Mouse (Mus musculus) megakaryocyte-erythroid progenitor cell, adult 5-6 weeks (primary cell): ENCODE measurements around the gene Uvrag. TPM values are rescaled to one million over a fixed set of nuclear protein-coding genes. Genes with fewer than 3 reads are reported as not detected.

ENCODE experiments used
- ATAC-seq: replicated peaks from 2 replicates; pipeline ENCODE4 v1.8.0; 2016; ENCODE audit warnings: mild to moderate bottlenecking, inconsistent platforms; ENCODE audit not compliant: severe bottlenecking, poor library complexity, low FRiP score, low TSS enrichment
- total RNA-seq, 2 experiments: library from RNA; stranded (forward) in 1 of 2; stranded (reverse) in 1 of 2; fragments of 200-1000, 215-1000 nt in 1 of 2; fragments of >200 nt in 1 of 2; fragmentation: Nextera tagmentation in 1 of 2; gene quantifications; 2 replicates each; pipeline ENCODE4 v1.2.3; 2014 to 2017

Gene Uvrag
- total RNA-seq, 2 experiments from 2014 or later, result 15.0 to 16.2 TPM

- no peak for ATAC-seq
Observed at GRCm38 (mm10) chr7:98843649-98844048, 297.3 kb downstream of the Uvrag start.

DNA sequence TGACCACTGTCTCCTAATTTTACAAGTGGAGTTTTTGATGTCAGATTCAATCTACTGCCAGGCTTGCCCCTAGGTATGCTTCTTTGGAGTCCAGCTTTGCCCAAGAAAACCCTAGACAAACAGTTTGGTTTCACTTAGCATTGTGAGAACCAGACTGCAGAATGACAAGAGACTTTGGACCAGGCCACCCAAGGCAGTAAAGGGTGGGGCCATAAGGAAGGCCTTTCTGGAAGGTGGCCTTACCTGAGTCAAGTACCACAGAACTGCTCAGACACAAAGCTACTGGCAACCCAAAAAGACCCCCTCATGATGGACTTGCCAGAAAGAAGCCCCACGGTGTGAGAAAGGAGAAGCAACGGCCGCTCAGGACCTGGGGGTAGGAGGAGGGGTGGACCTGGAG lies 297.9 kb downstream of the Uvrag start:
- no peak for ATAC-seq

DNA sequence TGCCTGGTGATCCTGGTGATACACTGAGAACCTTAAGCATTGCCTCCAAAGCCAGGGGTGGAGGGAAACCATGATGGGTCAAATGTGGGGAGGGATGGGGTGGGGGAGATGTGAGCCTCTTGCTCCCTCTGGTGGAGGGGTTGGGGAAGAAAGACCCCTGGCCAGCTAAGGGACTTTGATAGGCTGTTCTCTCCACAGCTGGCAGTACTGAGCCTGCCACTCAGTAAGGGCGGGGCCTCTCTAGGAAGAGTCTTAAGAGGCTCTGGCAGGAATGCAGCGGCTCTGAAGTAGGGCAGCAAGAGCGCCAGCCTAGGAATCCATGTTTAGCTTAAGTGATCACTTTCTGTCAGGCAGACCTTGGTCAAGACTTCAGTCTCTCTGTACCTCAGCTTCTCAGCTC lies 299.1 kb downstream of the Uvrag start:
- no peak for ATAC-seq

DNA sequence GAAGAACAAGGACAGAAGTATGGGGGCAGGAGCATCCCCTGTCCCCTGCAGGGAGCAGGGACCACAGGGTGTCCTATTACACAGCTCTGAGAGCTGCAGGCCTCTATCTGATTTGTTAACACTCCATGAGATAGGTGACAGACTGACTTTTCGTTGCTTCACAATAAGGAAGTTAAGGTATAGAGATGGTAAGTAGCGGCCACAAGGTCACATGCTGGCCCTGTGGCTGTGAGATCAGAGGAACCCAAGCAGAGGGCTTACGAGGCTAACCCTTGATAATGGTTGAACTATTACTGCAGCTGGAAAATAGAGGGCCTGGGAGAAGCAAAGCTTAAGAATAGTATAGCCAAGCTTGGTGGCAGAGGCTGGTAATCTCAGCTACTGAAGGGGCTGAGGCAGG lies 300.2 kb downstream of the Uvrag start:
- no peak for ATAC-seq

DNA sequence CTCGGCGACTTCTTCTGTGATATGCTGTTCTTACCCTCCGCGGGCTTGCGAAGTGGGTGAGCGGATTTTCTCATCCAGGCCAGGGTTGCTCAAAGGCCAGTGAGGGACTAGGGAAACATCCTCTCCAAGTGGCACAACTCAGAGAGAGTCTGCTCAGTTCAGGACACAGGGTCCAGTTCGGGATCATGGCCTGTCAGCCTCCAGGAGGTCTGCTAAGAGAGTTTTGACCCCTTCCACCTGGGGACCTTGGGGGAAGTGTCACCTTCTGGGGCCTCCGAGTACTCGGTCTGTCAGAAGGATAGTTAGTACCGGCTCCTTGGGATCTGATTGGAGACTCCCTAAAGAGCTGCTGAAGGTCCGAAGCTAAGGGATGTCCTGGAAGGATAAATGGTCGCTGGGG lies 301.6 kb downstream of the Uvrag start:
- no peak for ATAC-seq

DNA sequence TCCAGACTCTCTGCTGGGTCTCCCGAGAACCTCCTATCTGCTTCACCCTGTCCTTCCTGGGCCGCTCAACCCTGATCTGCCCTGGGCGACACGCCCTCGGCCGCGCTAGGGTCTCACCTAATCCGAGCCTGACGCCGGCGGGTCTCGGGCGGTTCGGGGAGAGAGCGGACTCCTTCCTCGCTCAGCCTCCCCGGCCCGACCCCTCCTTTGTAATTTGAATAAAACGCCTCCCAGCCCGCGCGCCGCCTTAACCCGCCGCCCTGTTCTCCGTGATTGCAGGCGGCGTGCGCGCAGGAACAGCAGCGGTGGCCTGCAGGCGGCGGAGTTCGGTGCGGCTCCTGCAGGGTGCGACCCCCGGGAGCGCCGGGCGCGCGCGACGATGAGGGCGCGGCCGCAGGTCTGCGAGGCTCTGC lies 302.2 kb downstream of the Uvrag start:
- ATAC-seq, result no peak

- peak; percentile 73 for ATAC-seq
Observed at GRCm38 (mm10) chr7:98837901-98838300, 303.0 kb downstream of the Uvrag start.

DNA sequence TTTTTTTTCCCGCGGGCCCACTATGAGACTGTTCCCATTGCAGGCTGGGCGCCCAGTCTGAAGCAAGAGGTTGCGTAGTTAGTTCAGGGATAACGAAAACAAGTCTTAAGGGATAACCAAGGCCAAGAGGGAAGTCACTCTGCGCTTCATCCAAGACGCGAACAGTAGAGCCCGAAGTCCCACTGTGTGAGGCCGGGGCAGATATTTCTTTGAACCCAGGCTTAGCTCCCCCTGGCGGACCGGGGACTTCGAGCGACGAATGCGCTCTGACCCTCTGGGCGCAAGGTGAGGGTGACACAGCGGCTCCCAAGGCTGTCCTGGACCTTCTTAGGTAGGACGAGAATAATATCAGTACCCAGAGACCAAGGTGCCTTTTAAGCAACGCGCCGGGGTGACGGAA lies 304.3 kb downstream of the Uvrag start:
- 0 out of 2 replicates have a peak, but pooled peaks have one; percentile 46 for ATAC-seq

GRCm38 (mm10) chr7:98835519-98836441 lies 305.2 kb downstream of the Uvrag start:
- no peak for ATAC-seq

Other genes starting within 250 kb of the Uvrag start
- not detected in 2 replicates for gene Dgat2, start 41.6 kb upstream of the Uvrag start, total RNA-seq (2014; fragmentation: Nextera tagmentation)
- gene Dgat2, start 41.6 kb upstream of the Uvrag start, total RNA-seq (2017), result 0.57 TPM in 1 of 2 replicates, not detected in the other
- 0.27 TPM in 1 of 2 replicates, not detected in the other for gene Mogat2, start 97.5 kb upstream of the Uvrag start, total RNA-seq (2014; fragmentation: Nextera tagmentation)
- not detected in 2 replicates for gene Mogat2, start 97.5 kb upstream of the Uvrag start, total RNA-seq (2017)
- not detected in 2 replicates for gene Map6, start 126.3 kb upstream of the Uvrag start, total RNA-seq (2014; fragmentation: Nextera tagmentation)
- not detected in 2 replicates for gene Map6, start 126.3 kb upstream of the Uvrag start, total RNA-seq (2017)
- not detected in 2 replicates for gene Serpinh1, start 212.1 kb upstream of the Uvrag start, total RNA-seq (2014; fragmentation: Nextera tagmentation)
- gene Serpinh1, start 212.1 kb upstream of the Uvrag start, total RNA-seq (2017), result not detected in 2 replicates
- gene Gdpd5, start 240.3 kb upstream of the Uvrag start, total RNA-seq (2014; fragmentation: Nextera tagmentation), result 0.30 TPM in 1 of 2 replicates, not detected in the other
- gene Gdpd5, start 240.3 kb upstream of the Uvrag start, total RNA-seq (2017), result 0.14 TPM in 1 of 2 replicates, not detected in the other